Mouse (Mus musculus) urinary bladder, postnatal 25 days (tissue): ENCODE measurements at regions not wholly inside any gene's neighbourhood (a gene's known extent, or its start where the extent isn't known, plus 50 kb on each side); places are given as distances from the start of the nearest gene placed in this dataset.
A peak's percentile ranks its signal among the peaks of the same experiment; 100 is the strongest.
"Not testable (repeated sequence)": the region's sequence is repeated elsewhere in the genome, so short reads cannot be mapped to it uniquely, and the experiment has no call there.

Experiments used
- DNase-seq: peaks from one replicate; pipeline ENCODE4 v3.0.0; 2022; ENCODE audit warnings: low spot score

DNA sequence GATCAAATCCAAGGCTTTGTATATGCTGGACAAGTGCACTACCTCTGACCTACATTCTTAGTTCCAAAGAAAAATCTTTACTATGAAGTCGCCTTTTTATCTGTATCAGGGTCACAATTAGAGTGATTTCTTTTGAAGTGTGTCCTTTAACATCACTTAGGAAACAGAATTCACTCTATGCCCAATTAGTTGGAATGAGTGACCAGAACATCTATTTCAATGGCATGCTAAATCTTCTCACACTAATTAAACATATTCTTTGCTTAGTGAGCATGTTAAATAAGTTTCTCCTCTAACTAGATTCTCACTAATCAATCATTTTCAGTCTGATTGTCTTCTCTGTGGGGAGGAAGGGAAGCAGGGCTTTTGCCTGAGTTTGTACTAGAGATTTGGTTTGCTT is 84.9 kb downstream of the Arl6ip6 start:
- DNase-seq = no peak

DNA sequence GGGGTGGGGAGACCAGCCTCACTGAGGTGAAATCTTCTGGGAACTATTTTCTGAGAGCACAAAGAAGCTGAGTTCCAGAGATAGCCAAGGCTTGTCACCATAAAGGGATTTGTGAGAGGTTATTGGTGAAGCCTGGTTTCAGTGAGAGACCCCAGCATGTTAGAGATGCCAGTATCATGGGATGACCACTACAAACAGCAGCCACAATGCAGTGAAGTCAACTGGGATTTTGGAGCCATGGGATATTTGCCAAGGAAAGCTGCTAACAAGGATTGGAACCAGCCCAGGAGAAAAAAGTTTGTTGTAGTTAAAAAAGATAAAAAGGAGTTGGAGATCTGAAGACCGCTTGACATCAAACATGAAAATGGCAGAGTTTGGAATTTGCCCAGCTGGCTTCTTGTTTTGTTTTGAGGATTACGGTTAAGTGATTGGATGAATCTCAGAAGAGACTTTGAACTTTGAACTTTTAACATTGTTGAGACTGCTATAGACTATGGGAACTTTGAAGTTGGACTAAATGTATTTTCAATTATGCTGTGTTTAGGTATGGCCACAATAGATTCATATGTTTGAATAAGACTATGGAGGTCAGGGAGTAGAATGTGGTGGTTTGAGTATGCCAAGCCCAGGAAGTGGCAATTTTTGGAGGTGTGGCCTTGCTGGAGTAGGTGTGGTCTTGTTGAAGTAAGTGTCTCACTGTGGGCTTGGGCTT is 110.3 kb downstream of the Arl6ip6 start:
- DNase-seq = no peak

GRCm38 (mm10) chr2:53330680-53331079 is 139.2 kb downstream of the Arl6ip6 start:
- peak; percentile 12 for DNase-seq

- no peak for DNase-seq
Observed at GRCm38 (mm10) chr2:53359026-53359425, 167.5 kb downstream of the Arl6ip6 start.

GRCm38 (mm10) chr2:53382348-53382747 is 190.8 kb downstream of the Arl6ip6 start:
- DNase-seq = no peak

GRCm38 (mm10) chr2:53384545-53385176 is 193.1 kb downstream of the Arl6ip6 start:
- DNase-seq = no peak

- no peak for DNase-seq
Observed at GRCm38 (mm10) chr2:53388652-53389051, 197.1 kb downstream of the Arl6ip6 start.

DNA sequence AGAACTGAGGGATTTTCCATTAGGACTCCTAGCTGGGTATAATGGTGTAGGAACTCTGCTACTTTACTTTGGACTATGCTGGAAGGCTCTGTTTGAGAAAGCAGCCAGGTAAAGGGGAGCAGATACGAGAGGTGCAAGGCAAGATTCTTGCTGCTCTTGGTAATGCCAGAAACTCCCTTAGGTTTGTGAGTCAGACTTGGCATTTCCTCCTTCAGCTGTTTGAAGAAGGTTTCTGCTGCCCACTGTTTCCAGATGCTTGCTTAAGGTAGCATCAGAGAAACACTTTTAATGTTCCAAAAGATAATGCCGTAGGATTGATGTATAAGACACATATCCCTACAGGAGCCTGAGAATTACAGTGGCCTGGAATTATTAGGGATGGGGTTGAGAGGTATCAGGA is 222.9 kb downstream of the Arl6ip6 start:
- DNase-seq = no peak

DNA sequence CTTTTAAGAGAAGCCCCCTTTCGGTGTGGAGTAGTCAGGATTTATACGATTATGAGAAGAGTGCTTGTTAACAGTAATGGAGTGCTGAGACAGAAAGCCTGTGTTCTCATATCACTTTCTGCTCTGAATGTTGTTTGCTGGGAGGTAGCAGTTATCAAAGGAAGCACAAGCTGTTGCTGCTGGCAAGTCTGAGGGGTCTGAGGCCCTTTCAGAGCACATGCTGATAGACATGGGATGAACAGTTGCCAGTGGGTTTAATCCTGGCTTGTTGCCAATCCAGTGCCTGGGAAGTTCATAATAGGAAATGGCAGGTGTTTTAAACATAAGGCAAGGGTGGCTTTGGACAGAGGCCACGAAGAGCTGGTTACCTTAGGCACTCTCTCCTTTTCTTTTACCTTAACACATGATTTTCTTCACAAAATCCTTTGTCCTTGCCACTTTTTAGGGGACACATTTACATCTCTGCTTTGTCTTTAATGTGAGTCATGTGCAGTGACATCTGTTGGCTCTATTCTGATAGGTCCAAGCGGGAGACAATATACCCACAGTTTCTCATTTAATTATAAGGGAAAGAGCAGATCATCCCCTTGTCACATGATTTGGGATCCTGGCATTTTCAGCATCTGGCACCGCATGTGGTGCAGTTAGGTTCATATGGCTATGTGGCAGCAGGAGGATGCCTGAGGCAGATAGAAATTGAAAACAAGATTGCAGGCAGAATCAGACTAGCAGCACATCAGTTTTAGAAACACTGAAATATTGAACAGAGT is 245.7 kb downstream of the Arl6ip6 start:
- DNase-seq = no peak

- not testable (repeated sequence) for DNase-seq
Observed at GRCm38 (mm10) chr2:53440301-53440700, 248.8 kb downstream of the Arl6ip6 start.

- DNase-seq = no peak
Observed at GRCm38 (mm10) chr2:53460265-53460664, 268.7 kb downstream of the Arl6ip6 start.

- DNase-seq = no peak
Observed at GRCm38 (mm10) chr2:53474455-53474854, 282.9 kb downstream of the Arl6ip6 start.

- not testable (repeated sequence) for DNase-seq
Observed at GRCm38 (mm10) chr2:53479051-53479450, 287.5 kb downstream of the Arl6ip6 start.

DNA sequence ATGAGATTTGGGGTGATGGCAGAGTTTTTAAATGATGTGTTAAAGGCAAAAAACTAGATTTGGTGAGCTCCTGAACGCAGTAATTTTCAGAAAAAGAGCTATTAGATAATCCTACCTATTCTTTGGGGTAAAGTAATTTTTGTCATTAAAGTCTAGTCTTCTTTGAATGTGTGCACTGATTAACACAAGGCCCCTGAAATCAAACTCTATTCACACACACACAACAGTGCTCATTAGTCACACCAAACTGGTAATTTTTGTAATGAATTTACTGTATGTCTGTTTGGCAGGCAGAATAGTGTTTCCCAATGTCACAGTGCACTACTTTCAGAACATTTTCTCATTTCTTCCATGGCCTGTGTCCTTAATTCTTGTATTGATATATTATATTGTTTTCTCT is 296.8 kb downstream of the Arl6ip6 start:
- no peak for DNase-seq

- no peak for DNase-seq
Observed at GRCm38 (mm10) chr2:53490805-53491585, 299.5 kb downstream of the Arl6ip6 start.

- DNase-seq = no peak
Observed at GRCm38 (mm10) chr2:53492788-53493187, 301.3 kb downstream of the Arl6ip6 start.

- no peak for DNase-seq
Observed at GRCm38 (mm10) chr2:53501657-53502274, 310.2 kb downstream of the Arl6ip6 start.

GRCm38 (mm10) chr2:53502275-53502667 is 310.7 kb downstream of the Arl6ip6 start:
- no peak for DNase-seq

DNA sequence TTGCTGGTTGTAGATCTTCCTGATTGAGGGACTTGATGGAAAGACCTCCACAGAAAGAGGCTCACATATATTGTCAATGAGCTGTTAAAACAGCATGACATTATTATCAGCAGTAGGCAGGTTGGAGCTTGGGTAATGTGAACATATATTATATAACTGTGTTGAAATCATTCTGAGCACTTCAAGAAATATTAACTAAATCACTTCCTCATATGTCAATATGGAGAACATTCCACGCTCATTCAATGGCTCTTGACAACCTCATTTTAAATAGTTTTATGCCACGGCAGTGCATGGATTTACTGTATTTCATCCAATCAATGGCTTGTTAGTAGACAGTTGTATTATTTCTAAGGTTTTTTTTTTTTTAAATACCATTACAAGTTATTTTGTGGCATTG is 350.6 kb downstream of the Arl6ip6 start:
- DNase-seq = no peak

DNA sequence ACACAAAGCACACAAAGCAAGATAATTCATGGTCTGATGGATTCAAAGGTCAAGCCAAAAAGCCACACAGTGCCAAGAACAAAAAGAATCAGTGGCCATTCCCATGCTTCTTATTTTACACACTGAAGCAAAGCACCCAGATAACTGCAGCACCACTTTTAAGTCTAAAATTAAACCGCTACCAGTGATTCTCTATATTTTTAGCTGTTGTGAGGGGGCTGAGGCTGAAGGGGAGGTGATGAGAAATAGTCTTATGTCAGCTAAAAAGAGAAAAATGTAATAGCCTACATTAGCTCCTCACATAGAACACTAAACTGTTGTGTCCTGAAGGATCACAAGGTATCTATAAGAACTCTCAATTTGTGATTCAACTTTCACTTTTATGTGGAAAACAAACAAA is 382.5 kb downstream of the Arl6ip6 start:
- DNase-seq = no peak

- DNase-seq = no peak
Observed at GRCm38 (mm10) chr2:53605829-53606228, 414.3 kb downstream of the Arl6ip6 start.

DNA sequence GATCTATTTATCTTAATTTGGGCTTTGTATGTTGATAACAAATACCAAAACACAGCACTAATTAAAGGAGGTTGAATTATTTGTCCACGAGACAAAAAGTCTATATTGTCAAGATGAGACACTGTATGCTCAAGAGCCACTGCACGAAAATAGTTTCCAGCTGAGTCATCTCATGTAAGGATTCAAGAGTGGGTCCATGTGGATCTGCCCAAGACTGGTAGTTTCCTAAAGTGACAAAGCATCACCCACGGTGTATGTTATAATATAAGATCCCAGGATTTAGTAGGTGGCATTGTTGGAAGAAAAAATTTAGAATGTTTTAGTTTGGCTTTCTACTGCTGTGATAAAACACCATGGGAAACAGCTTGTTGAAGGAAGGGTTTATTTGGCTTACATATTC is 428.2 kb downstream of the Arl6ip6 start:
- no peak for DNase-seq
